Mouse (Mus musculus) urinary bladder, postnatal 4 days (tissue): Measurements from ENCODE around the gene Ntn1.

Experiments
- DNase-seq, 2 experiments: peaks; one replicate each; pipeline ENCODE4 v3.0.0; 2021 to 2022; ENCODE audit warnings: low spot score in 2 of 2

Gene Ntn1

GRCm38 (mm10) chr11:68384131-68384530 is 16.5 kb downstream of the Ntn1 start:
- DNase-seq = no peak

- DNase-seq = no peak
Measured at GRCm38 (mm10) chr11:68383519-68383918, 17.1 kb downstream of the Ntn1 start.

GRCm38 (mm10) chr11:68381833-68382232 is 18.8 kb downstream of the Ntn1 start:
- DNase-seq = no peak

GRCm38 (mm10) chr11:68381318-68381717 is 19.3 kb downstream of the Ntn1 start:
- DNase-seq = no peak

- DNase-seq = no peak
Measured at GRCm38 (mm10) chr11:68378946-68379764, 21.5 kb downstream of the Ntn1 start.

- no peak for DNase-seq
Measured at GRCm38 (mm10) chr11:68378419-68378818, 22.2 kb downstream of the Ntn1 start.

GRCm38 (mm10) chr11:68373105-68373504 is 27.5 kb downstream of the Ntn1 start:
- DNase-seq = no peak

- DNase-seq = no peak
Measured at GRCm38 (mm10) chr11:68371609-68372008, 29.0 kb downstream of the Ntn1 start.

GRCm38 (mm10) chr11:68356901-68357300 is 43.7 kb downstream of the Ntn1 start:
- DNase-seq = no peak

GRCm38 (mm10) chr11:68355561-68355960 is 45.1 kb downstream of the Ntn1 start:
- no peak for DNase-seq

GRCm38 (mm10) chr11:68354848-68355247 is 45.8 kb downstream of the Ntn1 start:
- DNase-seq = no peak

GRCm38 (mm10) chr11:68352236-68352635 is 48.4 kb downstream of the Ntn1 start:
- no peak for DNase-seq

GRCm38 (mm10) chr11:68348851-68349250 is 51.8 kb downstream of the Ntn1 start:
- DNase-seq = no peak

- no peak for DNase-seq
Measured at GRCm38 (mm10) chr11:68348083-68348482, 52.5 kb downstream of the Ntn1 start.

GRCm38 (mm10) chr11:68347508-68347907 is 53.1 kb downstream of the Ntn1 start:
- DNase-seq = no peak

GRCm38 (mm10) chr11:68346099-68346498 is 54.5 kb downstream of the Ntn1 start:
- no peak for DNase-seq

- DNase-seq = no peak
Measured at GRCm38 (mm10) chr11:68344221-68344620, 56.4 kb downstream of the Ntn1 start.

- DNase-seq = no peak
Measured at GRCm38 (mm10) chr11:68342761-68343160, 57.9 kb downstream of the Ntn1 start.

GRCm38 (mm10) chr11:68342003-68342400 is 58.6 kb downstream of the Ntn1 start:
- DNase-seq = no peak

- no peak for DNase-seq
Measured at GRCm38 (mm10) chr11:68341111-68342002, 59.3 kb downstream of the Ntn1 start.

- no peak for DNase-seq
Measured at GRCm38 (mm10) chr11:68340366-68340765, 60.3 kb downstream of the Ntn1 start.

GRCm38 (mm10) chr11:68339856-68340255 is 60.8 kb downstream of the Ntn1 start:
- DNase-seq = no peak

- DNase-seq = no peak
Measured at GRCm38 (mm10) chr11:68339331-68339730, 61.3 kb downstream of the Ntn1 start.
